Mouse (Mus musculus): Measurements from ENCODE around the gene Per2.

- TF ChIP-seq CTCF (IDR thresholded peaks at IDR 0.05; ENCODE audit: low read depth) = no peak
- TF ChIP-seq EP300 (optimal IDR thresholded peaks at IDR 0.05) = no peak
Observed at GRCm38 (mm10) chr1:91414903-91415302, 44.2 kb downstream of the Per2 start.
